Mouse (Mus musculus) embryonic facial prominence, embryonic 13.5 days (tissue): ENCODE measurements around the gene Rab2b. TPM values are rescaled to one million over a fixed set of nuclear protein-coding genes. Genes with fewer than 3 reads are reported as not detected.
A peak's percentile ranks its signal among the peaks of the same experiment; 100 is the strongest.
"Not testable (repeated sequence)": the region's sequence is repeated elsewhere in the genome, so short reads cannot be mapped to it uniquely, and the experiment has no call there.

Experiments
- ATAC-seq: fragments of 200-750 bp; cut with Nextera tagmentation; 2 replicates; pipeline ENCODE4 v1.8.0; 2017; ENCODE audit warnings: low read depth; ENCODE audit not compliant: insufficient number of reproducible peaks, insufficient read depth, low FRiP score, low TSS enrichment
- H3K27ac ChIP-seq: fragments of 300-500 bp; sonication (generic); 2 replicates; pipeline ENCODE4 v1.5.1; 2015; ENCODE audit warnings: moderate library complexity, mild to moderate bottlenecking, inconsistent platforms
- H3K27me3 ChIP-seq: fragments of 300-500 bp; sonication (generic); 2 replicates; pipeline ENCODE4 v1.6.1; 2015; ENCODE audit warnings: mild to moderate bottlenecking, inconsistent platforms
- H3K36me3 ChIP-seq: fragments of 300-500 bp; sonication (generic); 2 replicates; pipeline ENCODE4 v1.6.1; 2015; ENCODE audit warnings: mild to moderate bottlenecking, inconsistent platforms
- H3K4me1 ChIP-seq: fragments of 300-500 bp; sonication (generic); 2 replicates; pipeline ENCODE4 v1.6.1; 2015; ENCODE audit warnings: inconsistent platforms
- H3K4me2 ChIP-seq: fragments of 300-500 bp; sonication (generic); 2 replicates; pipeline ENCODE4 v1.6.1; 2015; ENCODE audit warnings: moderate library complexity, mild to moderate bottlenecking, inconsistent platforms
- H3K4me3 ChIP-seq: fragments of 300-500 bp; sonication (generic); 2 replicates; pipeline ENCODE4 v1.5.1; 2015; ENCODE audit warnings: mild to moderate bottlenecking, inconsistent platforms
- H3K9ac ChIP-seq: fragments of 300-500 bp; sonication (generic); 2 replicates; pipeline ENCODE4 v1.6.1; 2015; ENCODE audit warnings: mild to moderate bottlenecking, inconsistent platforms
- H3K9me3 ChIP-seq: fragments of 300-500 bp; sonication (generic); 2 replicates; pipeline ENCODE4 v1.6.1; 2016; ENCODE audit warnings: inconsistent platforms
- WGBS: fragments of 180-500 bp; shearing (Covaris S2); methylation state at CpG from one replicate; pipeline ENCODE4 v1.1.7; 2015; ENCODE audit warnings: mixed read lengths; 5-methylcytosine and 5-hydroxymethylcytosine counted together
- polyA plus RNA-seq: library from polyadenylated mRNA; unstranded; fragments of >200 nt; fragmentation: Nextera tagmentation; extraction: Ambion mirVana; gene quantifications from 2 replicates; pipeline ENCODE4 v1.2.1, GENCODE M21; 2015

Rab2b gene
- polyA plus RNA-seq, 1 experiment from 2014 or later, result 24.0 TPM

DNA sequence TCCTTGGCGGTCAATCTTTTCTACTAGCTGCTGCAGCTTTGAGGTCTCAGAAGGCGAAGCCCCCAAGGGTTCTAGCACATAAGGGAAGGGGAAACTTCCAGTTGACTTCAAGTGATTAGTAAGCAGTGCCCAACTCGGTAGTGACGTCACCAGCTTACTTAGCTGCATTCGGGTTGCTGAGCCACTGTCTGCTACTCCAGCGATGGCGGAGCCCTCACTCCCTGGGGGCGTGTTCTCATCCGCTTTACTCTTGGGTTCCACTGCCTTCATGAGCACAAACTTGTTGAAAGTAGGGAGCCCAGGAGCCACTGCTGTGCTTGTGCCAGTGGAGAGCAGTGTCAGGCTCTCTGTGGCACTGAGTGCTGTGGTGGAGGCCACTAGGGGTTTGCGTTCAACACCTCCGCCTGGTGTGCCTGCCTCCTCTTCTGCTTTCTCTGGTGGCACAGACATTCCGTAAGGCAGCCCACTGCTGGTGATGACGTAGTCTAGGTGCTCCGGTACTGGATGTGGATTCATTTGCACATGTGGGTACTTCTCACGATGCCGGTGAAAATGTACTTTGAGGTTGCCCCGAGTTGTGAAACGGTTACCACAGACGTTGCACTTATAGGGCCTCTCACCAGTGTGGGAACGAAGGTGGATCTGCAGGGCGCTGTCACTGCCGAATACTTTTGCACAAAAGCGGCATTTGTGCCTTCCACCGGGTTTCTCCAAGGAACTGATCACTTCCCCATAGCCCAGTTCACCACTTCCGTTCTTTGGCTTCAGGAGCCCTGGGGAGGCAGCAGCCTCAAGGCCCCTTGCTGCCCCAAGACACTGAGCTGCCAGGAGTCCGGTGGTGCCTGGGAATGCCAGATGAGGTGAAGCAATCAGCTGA, 34.8 kb upstream of the Rab2b start:
- no peak for ATAC-seq
- 87% methylated on average over 26 of the region's 26 CpGs for WGBS
- Histone ChIP-seq H3K9me3 (no peaks in the 10 kb centered on the region), H3K9ac (peak overlapping the region; percentile 94), H3K4me3 (peak overlapping the region; percentile 82), H3K36me3 (peaks cover 55% of the 10 kb centered on the region), H3K4me1 (peaks cover 41% of the 10 kb centered on the region), H3K27ac (no peak overlapping the region), H3K27me3 (no peaks in the 10 kb centered on the region), H3K4me2 (peak overlapping the region; percentile 87)

DNA sequence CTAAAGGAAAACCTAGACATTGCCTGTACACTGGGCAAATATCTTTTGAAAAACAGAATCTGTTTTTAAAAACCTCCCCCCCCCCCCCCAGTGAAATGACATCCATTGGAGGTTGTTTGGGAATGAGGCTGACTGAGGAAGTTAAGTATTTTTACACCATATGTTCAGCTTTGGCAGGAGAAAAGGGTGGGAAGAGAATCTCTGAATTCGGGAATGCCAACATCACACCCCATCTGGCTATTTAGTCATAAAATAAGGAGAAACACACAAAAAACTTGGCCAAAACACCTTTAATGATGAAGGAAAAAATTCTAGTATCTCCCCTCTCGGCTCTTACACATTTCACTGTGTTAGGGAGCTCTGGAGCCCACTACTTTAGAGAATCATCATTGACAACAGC, 31.6 kb upstream of the Rab2b start:
- 87% methylated on average over 2 of the region's 2 CpGs for WGBS
- H3K9ac ChIP-seq, result no peak overlapping the region
- H3K27ac ChIP-seq, result no peak overlapping the region
- no peaks in the 10 kb centered on the region for H3K9me3 ChIP-seq
- peaks cover 63% of the 10 kb centered on the region for H3K36me3 ChIP-seq
- no peak for ATAC-seq
- H3K4me2 ChIP-seq, result no peak overlapping the region
- H3K27me3 ChIP-seq, result no peaks in the 10 kb centered on the region
- peaks cover 35% of the 10 kb centered on the region for H3K4me1 ChIP-seq
- H3K4me3 ChIP-seq, result no peak overlapping the region

GRCm38 (mm10) chr14:52310343-52310742, 31.0 kb upstream of the Rab2b start:
- not testable (repeated sequence) for H3K9ac ChIP-seq, H3K27me3 ChIP-seq, ATAC-seq, H3K9me3 ChIP-seq, H3K4me3 ChIP-seq, H3K27ac ChIP-seq, H3K4me2 ChIP-seq
- H3K36me3 ChIP-seq, result peaks cover 63% of the 10 kb centered on the region
- WGBS, result 94% methylated on average over 6 of the region's 6 CpGs
- peaks cover 34% of the 10 kb centered on the region for H3K4me1 ChIP-seq

GRCm38 (mm10) chr14:52306100-52306499, 26.8 kb upstream of the Rab2b start:
- Histone ChIP-seq H3K4me1 (peaks cover 7% of the 10 kb centered on the region; the same call in 1 of the 2 replicates), H3K9me3 (no peaks in the 10 kb centered on the region), H3K36me3 (peaks cover 25% of the 10 kb centered on the region), H3K9ac (no peak overlapping the region), H3K4me3 (no peak overlapping the region), H3K27ac (no peak overlapping the region), H3K4me2 (no peak overlapping the region), H3K27me3 (no peaks in the 10 kb centered on the region)
- 96% methylated on average over 2 of the region's 2 CpGs for WGBS
- no peak for ATAC-seq

GRCm38 (mm10) chr14:52304644-52305271, 25.4 kb upstream of the Rab2b start, which contains the start of gene Mettl3:
Gene Mettl3, minus strand, starts transcription at chr14:52305128.
- peak within 1 kb of the TSS; percentile 72 for H3K4me3 ChIP-seq
- WGBS, result under 1% methylated on average over 45 of the region's 46 CpGs
- H3K4me1 ChIP-seq, result peaks cover 7% of the 10 kb centered on the region; the same call in 1 of the 2 replicates
- H3K9ac ChIP-seq, result peak within 1 kb of the TSS; percentile 81
- ATAC-seq, result peak; percentile 91
- H3K36me3 ChIP-seq, result peaks cover 20% of the 10 kb centered on the region
- no peaks in the 10 kb centered on the region for H3K9me3 ChIP-seq
- peak within 1 kb of the TSS; percentile 96 for H3K27ac ChIP-seq
- peak within 1 kb of the TSS; percentile 76 for H3K4me2 ChIP-seq
- no peaks in the 10 kb centered on the region for H3K27me3 ChIP-seq

DNA sequence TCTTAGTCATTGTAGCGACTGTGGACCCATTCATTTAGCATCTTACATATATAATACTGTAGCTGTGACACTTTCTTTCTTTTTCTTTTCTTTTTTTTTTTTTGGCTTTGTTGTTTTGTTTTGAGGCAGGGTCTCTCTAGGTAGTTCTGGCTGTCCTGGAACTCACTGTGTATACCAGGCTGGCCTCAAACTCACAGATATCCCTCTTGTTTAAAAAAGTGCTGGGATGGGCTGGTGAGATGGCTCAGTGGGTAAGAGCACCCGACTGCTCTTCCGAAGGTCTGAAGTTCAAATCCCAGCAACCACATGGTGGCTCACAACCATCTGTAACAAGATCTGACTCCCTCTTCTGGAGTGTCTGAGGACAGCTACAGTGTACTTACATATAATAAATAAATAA, 24.2 kb upstream of the Rab2b start:
- 84% methylated on average over 3 of the region's 3 CpGs for WGBS
- not testable (repeated sequence) for H3K27ac ChIP-seq, H3K9me3 ChIP-seq, H3K9ac ChIP-seq, H3K4me1 ChIP-seq, ATAC-seq, H3K27me3 ChIP-seq
- Histone ChIP-seq H3K4me2 (peak overlapping the region; percentile 76; the same call in 1 of the 2 replicates), H3K4me3 (peak overlapping the region; percentile 72; the same call in 1 of the 2 replicates), H3K36me3 (peaks cover 18% of the 10 kb centered on the region)

- no peak for ATAC-seq
- no peak overlapping the region for H3K4me2 ChIP-seq
- no peaks in the 10 kb centered on the region for H3K27me3 ChIP-seq
- H3K9me3 ChIP-seq, result no peaks in the 10 kb centered on the region
- WGBS, result 73% methylated on average over 6 of the region's 6 CpGs
- no peak overlapping the region for H3K27ac ChIP-seq
- H3K36me3 ChIP-seq, result peaks cover 86% of the 10 kb centered on the region
- H3K9ac ChIP-seq, result no peak overlapping the region
- no peak overlapping the region for H3K4me3 ChIP-seq
- no peaks in the 10 kb centered on the region for H3K4me1 ChIP-seq
These were observed 16.4 kb upstream of the Rab2b start for GRCm38 (mm10) chr14:52295558-52296264.

DNA sequence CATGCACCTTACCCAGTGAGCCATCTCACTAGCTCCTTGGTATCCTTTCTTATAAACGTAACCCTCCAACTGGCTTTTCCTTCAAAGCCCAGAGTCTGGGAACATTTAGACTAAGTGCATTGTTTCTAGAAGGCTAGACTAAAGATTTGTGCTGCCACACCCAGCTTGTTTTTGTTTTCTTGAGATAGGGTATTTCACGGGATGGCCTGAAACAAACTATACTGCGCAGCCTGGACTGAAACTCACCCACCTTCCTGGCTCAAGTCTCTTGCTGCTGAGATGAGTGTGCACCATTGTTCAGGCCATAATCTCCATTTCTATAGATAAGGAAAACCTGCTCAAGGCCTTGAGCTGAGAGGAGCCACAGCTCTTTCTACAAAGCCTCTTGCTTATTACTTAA, 4.8 kb upstream of the Rab2b start:
- no peak overlapping the region for H3K9ac ChIP-seq
- no peak for ATAC-seq
- no peak overlapping the region for H3K4me2 ChIP-seq
- no peaks in the 10 kb centered on the region for H3K27me3 ChIP-seq
- peaks cover 8% of the 10 kb centered on the region for H3K4me1 ChIP-seq
- H3K27ac ChIP-seq, result no peak overlapping the region
- no peak overlapping the region for H3K4me3 ChIP-seq
- H3K36me3 ChIP-seq, result peaks cover 44% of the 10 kb centered on the region
- WGBS, result 91% methylated on average over 3 of the region's 3 CpGs
- no peaks in the 10 kb centered on the region for H3K9me3 ChIP-seq

- no peak overlapping the region for H3K4me3 ChIP-seq
- WGBS, result 92% methylated on average over 5 of the region's 5 CpGs
- no peak overlapping the region for H3K4me2 ChIP-seq
- H3K27me3 ChIP-seq, result no peaks in the 10 kb centered on the region
- H3K4me1 ChIP-seq, result peaks cover 8% of the 10 kb centered on the region
- no peak overlapping the region for H3K27ac ChIP-seq
- no peak for ATAC-seq
- peaks cover 41% of the 10 kb centered on the region for H3K36me3 ChIP-seq
- no peak overlapping the region for H3K9ac ChIP-seq
- no peaks in the 10 kb centered on the region for H3K9me3 ChIP-seq
These were observed 4.3 kb upstream of the Rab2b start for GRCm38 (mm10) chr14:52283629-52284028.

DNA sequence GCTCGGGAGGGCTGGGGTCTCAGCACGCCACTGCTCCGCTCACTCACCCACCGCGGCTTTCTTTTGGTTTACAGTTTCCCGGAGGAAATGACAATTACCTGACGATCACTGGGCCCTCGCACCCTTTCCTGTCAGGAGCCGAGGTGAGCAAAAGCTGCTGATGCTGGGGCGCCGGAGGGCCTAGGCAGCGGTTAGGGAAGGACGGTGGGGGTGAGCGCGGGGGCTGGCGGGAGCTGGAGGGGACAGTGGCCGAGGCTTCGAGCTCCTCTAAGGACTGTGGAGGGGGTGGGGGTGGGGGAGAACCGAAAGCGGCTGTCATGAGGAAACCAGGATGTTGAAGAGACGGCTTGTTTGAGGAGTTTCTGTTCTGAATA, 389 bp upstream of the Rab2b start:
- peak overlapping the region; percentile 81 for H3K27ac ChIP-seq
- peak overlapping the region; percentile 88 for H3K4me3 ChIP-seq
- no peaks in the 10 kb centered on the region for H3K9me3 ChIP-seq
- ATAC-seq, result peak; percentile 27; the same call in 1 of the 2 replicates
- under 1% methylated on average over 21 of the region's 21 CpGs for WGBS
- H3K4me1 ChIP-seq, result peaks cover 13% of the 10 kb centered on the region
- no peaks in the 10 kb centered on the region for H3K27me3 ChIP-seq
- H3K4me2 ChIP-seq, result peak overlapping the region; percentile 69
- peak overlapping the region; percentile 92 for H3K9ac ChIP-seq
- peaks cover 17% of the 10 kb centered on the region for H3K36me3 ChIP-seq

DNA sequence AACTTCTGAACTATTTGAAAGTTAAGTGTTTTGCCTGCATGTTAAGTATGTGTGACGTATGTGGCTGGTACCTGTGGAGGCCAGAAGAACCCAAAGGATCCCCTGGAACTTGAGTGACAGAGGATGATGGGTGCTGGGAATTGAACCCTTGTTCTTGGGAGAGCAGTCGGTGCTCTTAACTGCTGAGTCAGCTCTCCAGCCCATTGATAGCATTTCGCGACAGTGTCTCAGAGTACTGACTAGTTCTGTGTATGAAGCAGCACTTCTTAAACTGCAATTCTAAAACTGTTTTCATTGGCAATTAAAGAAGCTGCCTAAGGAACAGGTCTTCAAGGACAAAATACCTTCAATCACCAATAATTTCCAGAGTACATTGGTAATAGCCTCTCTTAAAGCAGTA, 2.1 kb downstream of the Rab2b start:
- WGBS, result 93% methylated on average over 4 of the region's 4 CpGs
- Histone ChIP-seq H3K27ac (no peak overlapping the region), H3K27me3 (no peaks in the 10 kb centered on the region), H3K9ac (no peak overlapping the region), H3K9me3 (no peaks in the 10 kb centered on the region), H3K4me2 (no peak overlapping the region), H3K36me3 (peaks cover 32% of the 10 kb centered on the region), H3K4me1 (peaks cover 13% of the 10 kb centered on the region), H3K4me3 (no peak overlapping the region)
- ATAC-seq, result no peak
